Mouse (Mus musculus) MEL (cell line): ENCODE results near the gene Gm44805.

ENCODE experiments used
- MYC ChIP-seq: IDR thresholded peaks from 2 replicates; pipeline ENCODE4 v1.6.1; 2011; ENCODE audit warnings: low read depth, mild to moderate bottlenecking, low read length, improper control_type of control experiment, moderate library complexity
- POLR2AphosphoS2 ChIP-seq: IDR thresholded peaks from 2 replicates; pipeline ENCODE4 v1.6.1; 2011; ENCODE audit warnings: low read length, improper control_type of control experiment

DNA sequence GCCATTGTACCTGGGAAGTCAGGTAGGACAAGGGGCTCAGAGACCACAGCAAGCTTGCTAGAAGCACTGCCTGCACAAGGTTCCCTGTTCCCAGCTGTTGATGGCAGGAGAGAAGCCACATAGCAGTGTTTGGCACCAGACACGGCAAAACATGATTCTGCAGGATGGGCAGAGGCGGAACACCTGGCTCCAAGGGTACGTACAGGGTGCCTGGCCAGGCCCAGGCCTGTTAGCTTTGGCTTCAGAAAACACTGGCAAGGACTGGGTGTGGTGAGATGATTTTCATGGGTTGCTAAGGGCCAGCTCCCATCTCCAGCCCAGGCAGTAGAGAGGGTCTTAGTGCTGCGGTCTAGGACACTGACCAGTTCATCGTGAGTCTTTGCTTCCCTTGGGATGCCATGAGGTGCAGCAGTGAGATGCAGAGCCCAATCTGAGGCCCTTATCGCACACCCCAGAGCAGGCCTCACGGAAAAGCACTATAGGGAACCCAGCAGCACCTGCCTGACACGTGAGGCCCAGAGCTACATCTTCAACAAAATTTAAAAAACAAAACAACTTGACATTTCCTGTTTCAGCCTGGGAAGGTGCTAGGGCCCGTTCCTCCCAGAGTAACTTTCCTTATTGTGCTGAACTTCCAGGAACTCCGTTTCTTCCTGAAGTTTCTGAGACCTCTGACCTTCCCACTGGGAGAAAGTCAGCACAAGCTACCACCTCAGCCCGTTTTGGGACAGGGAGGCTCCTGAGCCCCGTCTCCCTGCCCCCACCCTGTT, 19.3 kb upstream of the Gm44805 start:
- TF ChIP-seq MYC (no peak), POLR2AphosphoS2 (no peak)
